Mouse (Mus musculus) neutrophil, adult 83 days (primary cell): Measurements from ENCODE around the gene Lcat. TPM values are rescaled to one million over a fixed set of nuclear protein-coding genes. Genes with fewer than 3 reads are reported as not detected.

Experiments used
- total RNA-seq, 2 experiments: library from RNA; stranded (reverse); gene quantifications; one replicate each; pipeline ENCODE4 v1.2.4; 2023

Lcat gene
- total RNA-seq: under 1 TPM; 0.51 to 0.59 TPM

GRCm38 (mm10) chr8:105943321-105943739 lies at the start of gene Lcat:
TSS of gene Lcat (minus strand) at chr8:105943382.

GRCm38 (mm10) chr8:105990856-105991387 lies 47.7 kb upstream of the Lcat start, which contains the start of gene Dus2:
TSS of gene Dus2 (plus strand) at chr8:105991337.

GRCm38 (mm10) chr8:105979325-105979724 lies 36.1 kb upstream of the Lcat start, which contains the start of gene Dpep3:
TSS of gene Dpep3 (minus strand) at chr8:105979429.

GRCm38 (mm10) chr8:105965905-105966341 lies 22.7 kb upstream of the Lcat start, which contains the start of gene Slc12a4:
TSS of gene Slc12a4 (minus strand) at chr8:105966097.

GRCm38 (mm10) chr8:105938306-105938669 lies 4.9 kb downstream of the Lcat start, which contains the start of gene Psmb10:
TSS of gene Psmb10 (minus strand) at chr8:105938444.

GRCm38 (mm10) chr8:105933762-105934161 lies 9.4 kb downstream of the Lcat start, which contains the start of gene Ctrl:
TSS of gene Ctrl (minus strand) at chr8:105933862.

GRCm38 (mm10) chr8:105900180-105900940 lies 42.8 kb downstream of the Lcat start, which contains the start of gene Pskh1:
TSS of gene Pskh1 (plus strand) at chr8:105900441.

GRCm38 (mm10) chr8:105893339-105893738 lies 49.8 kb downstream of the Lcat start, which contains the start of gene Nrn1l:
TSS of gene Nrn1l (plus strand) at chr8:105893567.

Other genes with a start within 250 kb of the Lcat start
- 10 to 100 TPM; 28.2 to 31.5 TPM for gene Acd, start 242.3 kb downstream of the Lcat start, total RNA-seq
- 1 to 10 TPM; 6.2 to 9.9 TPM for gene Pard6a, start 242.2 kb downstream of the Lcat start, total RNA-seq
- gene 4933405L10Rik, start 235.7 kb downstream of the Lcat start, total RNA-seq: not detected
- gene Enkd1, start 235.2 kb downstream of the Lcat start, total RNA-seq: 10 to 100 TPM in 1 of 2 experiments, 1 to 10 TPM in 1; 8.0 to 10.5 TPM
- gene Gfod2, start 184.7 kb downstream of the Lcat start, total RNA-seq: 1 to 10 TPM; 1.1 to 1.4 TPM
- gene Ranbp10, start 116.0 kb downstream of the Lcat start, total RNA-seq: 10 to 100 TPM; 23.7 to 27.3 TPM
- gene Tsnaxip1, start 115.7 kb downstream of the Lcat start, total RNA-seq: not detected
- gene Cenpt, start 90.1 kb downstream of the Lcat start, total RNA-seq: 10 to 100 TPM; 15.2 to 21.5 TPM
- gene Thap11, start 88.2 kb downstream of the Lcat start, total RNA-seq: 10 to 100 TPM; 35.7 to 39.1 TPM
- 10 to 100 TPM; 15.1 to 22.8 TPM for gene Nutf2, start 82.8 kb downstream of the Lcat start, total RNA-seq
- 10 to 100 TPM; 36.1 to 38.5 TPM for gene Edc4, start 62.5 kb downstream of the Lcat start, total RNA-seq
- gene Nrn1l, start 49.8 kb downstream of the Lcat start, total RNA-seq: not detected
- 10 to 100 TPM; 12.3 TPM for gene Pskh1, start 42.9 kb downstream of the Lcat start, total RNA-seq
- under 1 TPM; 0.42 to 0.68 TPM for gene Ctrl, start 9.5 kb downstream of the Lcat start, total RNA-seq
- gene Psmb10, start 4.9 kb downstream of the Lcat start, total RNA-seq: 10 to 100 TPM; 62.2 to 79.9 TPM
- 1 to 10 TPM; 9.6 to 9.8 TPM for gene Slc12a4, start 22.7 kb upstream of the Lcat start, total RNA-seq
- not detected for gene Dpep3, start 36.0 kb upstream of the Lcat start, total RNA-seq
- 1 to 10 TPM; 7.5 to 9.8 TPM for gene Dus2, start 48.0 kb upstream of the Lcat start, total RNA-seq
- gene Dpep2nb, start 62.6 kb upstream of the Lcat start, total RNA-seq: not detected
- 1 to 10 TPM; 5.3 to 7.1 TPM for gene Ddx28, start 68.5 kb upstream of the Lcat start, total RNA-seq
- 10 to 100 TPM; 46.6 to 49.5 TPM for gene Nfatc3, start 115.5 kb upstream of the Lcat start, total RNA-seq
- not detected for gene Esrp2, start 193.6 kb upstream of the Lcat start, total RNA-seq
- 10 to 100 TPM; 18.4 to 18.7 TPM for gene Pla2g15, start 207.0 kb upstream of the Lcat start, total RNA-seq
- gene Slc7a6, start 225.5 kb upstream of the Lcat start, total RNA-seq: 1 to 10 TPM; 6.5 to 8.0 TPM